Mouse (Mus musculus) intestine, postnatal 0 days (tissue): Measurements from ENCODE around the gene Olfr1360. TPM values are rescaled to one million over a fixed set of nuclear protein-coding genes. Genes with fewer than 3 reads are reported as not detected.

Source experiments
- ATAC-seq: fragments of 200-750 bp; cut with Nextera tagmentation; 2 replicates; pipeline ENCODE4 v1.8.0; 2017; ENCODE audit warnings: mild to moderate bottlenecking, moderate TSS enrichment, moderate library complexity
- H3K27ac ChIP-seq: fragments of 300-500 bp; sonication (generic); 2 replicates; pipeline ENCODE4 v1.5.1; 2014; ENCODE audit warnings: mild to moderate bottlenecking, low read depth, low read length, moderate library complexity
- H3K27me3 ChIP-seq: fragments of 300-500 bp; sonication (generic); replicated peaks from 2 replicates; pipeline ENCODE4 v1.6.1; 2014; ENCODE audit warnings: low read length, mixed read lengths; ENCODE audit not compliant: control insufficient read depth, insufficient read depth
- H3K36me3 ChIP-seq: fragments of 300-500 bp; sonication (generic); 2 replicates; pipeline ENCODE4 v1.6.1; 2014; ENCODE audit warnings: mild to moderate bottlenecking, moderate library complexity; ENCODE audit not compliant: control insufficient read depth, insufficient read depth
- H3K4me1 ChIP-seq: fragments of 300-500 bp; sonication (generic); replicated peaks from 2 replicates; pipeline ENCODE4 v1.6.1; 2014; ENCODE audit warnings: antibody characterized with exemption, low read length, mixed read lengths; ENCODE audit not compliant: control insufficient read depth, insufficient read depth
- H3K4me2 ChIP-seq: fragments of 300-500 bp; sonication (generic); replicated peaks from 2 replicates; pipeline ENCODE4 v1.6.1; 2014; ENCODE audit warnings: low read depth, mild to moderate bottlenecking, moderate library complexity
- H3K4me3 ChIP-seq: fragments of 300-500 bp; sonication (generic); 2 replicates; pipeline ENCODE4 v1.5.1; 2014; ENCODE audit warnings: low read depth, low read length
- H3K9ac ChIP-seq: fragments of 300-500 bp; sonication (generic); 2 replicates; pipeline ENCODE4 v1.6.1; 2014; ENCODE audit warnings: mild to moderate bottlenecking, low read depth, low read length
- H3K9me3 ChIP-seq: fragments of 300-500 bp; sonication (generic); 2 replicates; pipeline ENCODE4 v1.6.1; 2016; ENCODE audit warnings: mixed run types; ENCODE audit not compliant: control insufficient read depth
- CTCF ChIP-seq: sonication (generic); IDR thresholded peaks from 2 replicates; pipeline ENCODE4 v1.5.1; 2016; ENCODE audit warnings: low read depth, mild to moderate bottlenecking, control low read depth, antibody characterized with exemption, moderate library complexity
- WGBS: fragments of 180-500 bp; shearing (Covaris S2); extraction: QIAGEN DNeasy Blood & Tissue Kit; methylation state at CpG from one replicate; pipeline ENCODE4 v1.1.7; 2014; 5-methylcytosine and 5-hydroxymethylcytosine counted together
- polyA plus RNA-seq: library from polyadenylated mRNA; unstranded; fragments of >200 nt; fragmentation: Nextera tagmentation; extraction: Ambion mirVana; gene quantifications from 2 replicates; pipeline ENCODE4 v1.2.1, GENCODE M21; 2015

Olfr1360 gene
- polyA plus RNA-seq, 1 experiment from 2014 or later = not detected

- no peak overlapping the region for H3K9ac ChIP-seq
- H3K27me3 ChIP-seq = no peaks in the 10 kb centered on the region
- 2% methylated on average over 7 of the region's 7 CpGs for WGBS
- no peaks in the 10 kb centered on the region for H3K9me3 ChIP-seq
- peaks cover 11% of the 10 kb centered on the region for H3K4me1 ChIP-seq
- no peak overlapping the region for H3K27ac ChIP-seq
- no peaks in the 10 kb centered on the region for H3K36me3 ChIP-seq
- H3K4me2 ChIP-seq = peak overlapping the region; percentile 77
- no peak for ATAC-seq
- H3K4me3 ChIP-seq = peak overlapping the region; percentile 41
- TF ChIP-seq CTCF = peak; percentile 93
Observed at GRCm38 (mm10) chr13:21714725-21715124, 37.5 kb upstream of the Olfr1360 start.

- TF ChIP-seq CTCF = no peak
- Histone ChIP-seq H3K27me3 (no peaks in the 10 kb centered on the region), H3K4me2 (peak overlapping the region; percentile 75), H3K4me1 (peaks cover 7% of the 10 kb centered on the region), H3K9ac (no peak overlapping the region), H3K4me3 (peak overlapping the region; percentile 85; the same call in 1 of the 2 replicates), H3K9me3 (no peaks in the 10 kb centered on the region), H3K36me3 (no peaks in the 10 kb centered on the region), H3K27ac (no peak overlapping the region)
- 30% methylated on average over 4 of the region's 4 CpGs for WGBS
- no peak for ATAC-seq
Observed at GRCm38 (mm10) chr13:21711698-21712097, 34.5 kb upstream of the Olfr1360 start.

GRCm38 (mm10) chr13:21710821-21711525 is 33.8 kb upstream of the Olfr1360 start:
- ATAC-seq = peak; percentile 82
- no peaks in the 10 kb centered on the region for H3K27me3 ChIP-seq
- WGBS = under 1% methylated on average over 22 of the region's 22 CpGs
- H3K9ac ChIP-seq = peak overlapping the region; percentile 37; the same call in 1 of the 2 replicates
- peak overlapping the region; percentile 75 for H3K4me2 ChIP-seq
- peaks cover 7% of the 10 kb centered on the region for H3K4me1 ChIP-seq
- H3K9me3 ChIP-seq = no peaks in the 10 kb centered on the region
- no peak for TF ChIP-seq CTCF
- H3K4me3 ChIP-seq = peak overlapping the region; percentile 85
- H3K27ac ChIP-seq = no peak overlapping the region
- H3K36me3 ChIP-seq = no peaks in the 10 kb centered on the region

- H3K27me3 ChIP-seq = no peaks in the 10 kb centered on the region
- WGBS = under 1% methylated on average over 32 of the region's 32 CpGs
- peak overlapping the region; percentile 22; the same call in 1 of the 2 replicates for H3K27ac ChIP-seq
- ATAC-seq = peak; percentile 87
- peaks cover 3% of the 10 kb centered on the region; the same call in 1 of the 2 replicates for H3K4me1 ChIP-seq
- no peaks in the 10 kb centered on the region for H3K36me3 ChIP-seq
- H3K4me2 ChIP-seq = peak overlapping the region; percentile 75
- H3K9ac ChIP-seq = peak overlapping the region; percentile 40
- H3K4me3 ChIP-seq = peak overlapping the region; percentile 85
- H3K9me3 ChIP-seq = no peaks in the 10 kb centered on the region
- TF ChIP-seq CTCF = peak; percentile 89
Observed at GRCm38 (mm10) chr13:21710031-21710711, 33.0 kb upstream of the Olfr1360 start.

- no peaks in the 10 kb centered on the region for H3K9me3 ChIP-seq
- H3K27ac ChIP-seq = no peak overlapping the region
- no peaks in the 10 kb centered on the region for H3K4me1 ChIP-seq
- ATAC-seq = no peak
- no peak for TF ChIP-seq CTCF
- no peak overlapping the region for H3K4me3 ChIP-seq
- H3K36me3 ChIP-seq = no peaks in the 10 kb centered on the region
- 70% methylated on average over 4 of the region's 4 CpGs for WGBS
- H3K4me2 ChIP-seq = no peak overlapping the region
- H3K27me3 ChIP-seq = no peaks in the 10 kb centered on the region
- no peak overlapping the region for H3K9ac ChIP-seq
Observed at GRCm38 (mm10) chr13:21706669-21707068, 29.5 kb upstream of the Olfr1360 start.

- H3K9me3 ChIP-seq = no peaks in the 10 kb centered on the region
- H3K36me3 ChIP-seq = no peaks in the 10 kb centered on the region
- ATAC-seq = no peak
- H3K4me2 ChIP-seq = no peak within 1 kb of the TSS
- H3K9ac ChIP-seq = no peak within 1 kb of the TSS
- no peak within 1 kb of the TSS for H3K27ac ChIP-seq
- no peak within 1 kb of the TSS for H3K4me3 ChIP-seq
- TF ChIP-seq CTCF = no peak
- H3K4me1 ChIP-seq = no peaks in the 10 kb centered on the region
- no peaks in the 10 kb centered on the region for H3K27me3 ChIP-seq
Observed at GRCm38 (mm10) chr13:21697811-21698210, 20.6 kb upstream of the Olfr1360 start, which contains the start of gene Olfr1359. TSS of gene Olfr1359 (plus strand) at chr13:21698111.
